Mouse (Mus musculus) heart, postnatal 0 days (tissue): ENCODE measurements around the gene D1Ertd622e. TPM values are rescaled to one million over a fixed set of nuclear protein-coding genes. Genes with fewer than 3 reads are reported as not detected.

Experiments used
- ATAC-seq: fragments of 200-750 bp; cut with Nextera tagmentation; 2 replicates; pipeline ENCODE4 v1.8.0; 2017; ENCODE audit warnings: low read depth, moderate number of reproducible peaks, moderate library complexity; ENCODE audit not compliant: insufficient read depth
- DNase-seq: peaks from one replicate; pipeline ENCODE4 v3.0.0-alpha.2; 2016; ENCODE audit warnings: low spot score
- H3K27ac ChIP-seq: fragments of 300-500 bp; sonication (generic); 2 replicates; pipeline ENCODE4 v1.5.1; 2014; ENCODE audit warnings: low read depth, mild to moderate bottlenecking
- H3K27me3 ChIP-seq: fragments of 300-500 bp; sonication (generic); 2 replicates; pipeline ENCODE4 v1.6.1; 2014; ENCODE audit warnings: low read length, mixed read lengths; ENCODE audit not compliant: control insufficient read depth, insufficient read depth
- H3K36me3 ChIP-seq: fragments of 300-500 bp; sonication (generic); replicated peaks from 2 replicates; pipeline ENCODE4 v1.6.1; 2014; ENCODE audit warnings: low read length, mixed read lengths; ENCODE audit not compliant: control insufficient read depth, insufficient read depth
- H3K4me1 ChIP-seq: fragments of 300-500 bp; sonication (generic); 2 replicates; pipeline ENCODE4 v1.6.1; 2014; ENCODE audit warnings: antibody characterized with exemption; ENCODE audit not compliant: control insufficient read depth, insufficient read depth
- H3K4me2 ChIP-seq: fragments of 300-500 bp; sonication (generic); 2 replicates; pipeline ENCODE4 v1.6.1; 2014; ENCODE audit warnings: low read depth, mild to moderate bottlenecking, low read length, moderate library complexity
- H3K4me3 ChIP-seq: fragments of 300-500 bp; sonication (generic); 2 replicates; pipeline ENCODE4 v1.5.1; 2014; ENCODE audit warnings: low read depth, low read length
- H3K9ac ChIP-seq: fragments of 300-500 bp; sonication (generic); replicated peaks from 2 replicates; pipeline ENCODE4 v1.6.1; 2014; ENCODE audit warnings: low read depth, low read length, mixed read lengths
- H3K9me3 ChIP-seq: fragments of 300-500 bp; sonication (generic); replicated peaks from 2 replicates; pipeline ENCODE4 v1.6.1; 2016; ENCODE audit warnings: low read length; ENCODE audit not compliant: control insufficient read depth
- CTCF ChIP-seq: IDR thresholded peaks from 2 replicates; pipeline ENCODE4 v1.5.1; 2016; ENCODE audit warnings: antibody characterized with exemption, control low read depth, low read depth
- EP300 ChIP-seq: IDR thresholded peaks from 2 replicates; pipeline ENCODE4 v1.6.1; 2016; ENCODE audit warnings: antibody characterized with exemption, low read depth
- WGBS: fragments of 180-500 bp; shearing (Covaris S2); extraction: QIAGEN DNeasy Blood & Tissue Kit; methylation state at CpG from one replicate; pipeline ENCODE4 v1.1.7; 2014; 5-methylcytosine and 5-hydroxymethylcytosine counted together
- polyA plus RNA-seq: library from polyadenylated mRNA; unstranded; fragments of >200 nt; fragmentation: Nextera tagmentation; extraction: Ambion mirVana; gene quantifications from 2 replicates; pipeline ENCODE4 v1.2.1, GENCODE M21; 2015
- total RNA-seq: library from RNA; depleted of rRNA; stranded (reverse); fragments of >200 nt; gene quantifications from 2 replicates; pipeline ENCODE4 v1.2.3, GENCODE M21; 2014; ENCODE audit warnings: low replicate concordance

Gene D1Ertd622e
- total and polyA plus RNA-seq, 2 experiments from 2014 or later = 2.2 to 5.3 TPM

DNA sequence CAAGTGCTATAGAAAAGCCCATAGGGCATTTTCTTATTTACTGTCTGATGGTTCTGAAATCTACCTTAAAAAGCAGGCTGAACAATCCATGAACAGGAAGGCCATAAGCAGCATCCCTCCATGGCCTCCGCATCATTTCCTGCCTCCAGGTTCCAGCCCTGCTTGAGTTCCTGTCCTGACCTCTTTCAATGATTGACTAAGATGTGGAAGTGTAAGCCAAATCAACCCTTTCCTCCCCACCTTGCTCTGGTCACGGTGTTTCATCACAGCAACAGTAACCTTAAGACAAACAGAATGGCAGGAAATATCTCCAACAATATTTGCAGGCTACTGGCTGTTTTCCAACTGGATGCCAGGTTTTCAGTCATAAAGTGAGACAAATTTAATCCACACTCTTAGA lies 4.7 kb downstream of the D1Ertd622e start:
- Histone ChIP-seq H3K4me1 (peaks cover 18% of the 10 kb centered on the region; the same call in 1 of the 2 replicates), H3K27ac (no peak overlapping the region), H3K4me3 (no peak overlapping the region), H3K9me3 (no peaks in the 10 kb centered on the region), H3K36me3 (no peaks in the 10 kb centered on the region), H3K9ac (no peak overlapping the region), H3K4me2 (no peak overlapping the region), H3K27me3 (no peaks in the 10 kb centered on the region)
- ATAC-seq (no peak), DNase-seq (no peak)
- TF ChIP-seq EP300 (no peak), CTCF (no peak)
- WGBS = 58% methylated on average over 2 of the region's 2 CpGs

DNA sequence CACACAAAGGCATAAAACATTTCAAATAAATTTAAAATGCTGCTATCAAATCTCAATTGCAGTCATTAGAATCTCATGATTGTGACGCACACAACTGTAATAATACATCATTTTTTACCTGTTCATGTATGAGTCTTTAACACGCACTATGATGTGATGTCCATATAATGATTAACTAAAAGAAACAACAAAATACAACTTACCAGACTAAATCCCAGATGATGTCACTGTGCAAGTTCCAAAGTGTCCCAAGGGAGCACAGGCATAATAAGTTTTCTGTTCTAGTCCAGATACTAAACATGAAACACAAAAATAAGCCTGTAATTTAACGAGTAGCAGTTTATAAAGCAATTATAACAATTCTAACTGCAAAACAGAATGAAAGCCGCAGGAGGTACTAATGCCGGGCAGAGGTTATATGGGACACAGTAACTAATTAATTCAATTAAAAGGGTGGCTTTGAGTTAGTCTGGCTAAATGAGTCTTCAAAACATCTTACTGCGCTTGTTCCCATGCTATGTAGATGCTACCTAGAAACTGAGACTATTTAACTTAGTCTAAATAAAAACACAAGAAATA lies 7.4 kb downstream of the D1Ertd622e start:
- H3K27ac ChIP-seq = no peak overlapping the region
- DNase-seq (no peak), ATAC-seq (no peak)
- H3K4me3 ChIP-seq = no peak overlapping the region
- H3K4me1 ChIP-seq = peaks cover 18% of the 10 kb centered on the region; the same call in 1 of the 2 replicates
- no peaks in the 10 kb centered on the region for H3K27me3 ChIP-seq
- H3K36me3 ChIP-seq = no peaks in the 10 kb centered on the region
- no peak for TF ChIP-seq CTCF
- TF ChIP-seq EP300 = no peak
- H3K9me3 ChIP-seq = no peaks in the 10 kb centered on the region
- WGBS = 90% methylated on average over 6 of the region's 6 CpGs
- no peak overlapping the region for H3K9ac ChIP-seq
- no peak overlapping the region for H3K4me2 ChIP-seq

GRCm38 (mm10) chr1:97650553-97651123 lies 11.2 kb downstream of the D1Ertd622e start:
- no peaks in the 10 kb centered on the region for H3K36me3 ChIP-seq
- DNase-seq (no peak), ATAC-seq (no peak)
- no peak overlapping the region for H3K9ac ChIP-seq
- peaks cover 11% of the 10 kb centered on the region; the same call in 1 of the 2 replicates for H3K4me1 ChIP-seq
- H3K4me3 ChIP-seq = no peak overlapping the region
- 82% methylated on average over 3 of the region's 3 CpGs for WGBS
- H3K27me3 ChIP-seq = no peaks in the 10 kb centered on the region
- H3K9me3 ChIP-seq = no peaks in the 10 kb centered on the region
- no peak overlapping the region for H3K27ac ChIP-seq
- H3K4me2 ChIP-seq = no peak overlapping the region
- TF ChIP-seq CTCF (no peak), EP300 (no peak)

GRCm38 (mm10) chr1:97650072-97650471 lies 11.8 kb downstream of the D1Ertd622e start:
- DNase-seq = peak; percentile 15
- no peak overlapping the region for H3K4me2 ChIP-seq

GRCm38 (mm10) chr1:97647037-97647436 lies 14.8 kb downstream of the D1Ertd622e start:
- no peak for DNase-seq

More at GRCm38 (mm10) chr1:97650072-97650471, 11.8 kb downstream of the D1Ertd622e start:
- Histone ChIP-seq H3K9me3 (no peaks in the 10 kb centered on the region), H3K27me3 (no peaks in the 10 kb centered on the region), H3K36me3 (peaks cover 5% of the 10 kb centered on the region; the same call in 1 of the 2 replicates), H3K4me1 (peaks cover 8% of the 10 kb centered on the region; the same call in 1 of the 2 replicates), H3K9ac (no peak overlapping the region), H3K4me3 (no peak overlapping the region), H3K27ac (no peak overlapping the region)
- ATAC-seq = no peak
- TF ChIP-seq EP300 (no peak), CTCF (no peak)
- WGBS = 57% methylated on average over 6 of the region's 6 CpGs

GRCm38 (mm10) chr1:97634104-97634503 lies 27.8 kb downstream of the D1Ertd622e start:
- Histone ChIP-seq H3K9ac (no peak overlapping the region), H3K27me3 (no peaks in the 10 kb centered on the region), H3K36me3 (0 out of 2 replicates have a peak, but pooled peaks cover 3% of the 10 kb centered on the region), H3K9me3 (no peaks in the 10 kb centered on the region), H3K27ac (no peak overlapping the region), H3K4me3 (no peak overlapping the region), H3K4me1 (no peaks in the 10 kb centered on the region), H3K4me2 (no peak overlapping the region)
- no peak for DNase-seq
- TF ChIP-seq CTCF = no peak
- TF ChIP-seq EP300 = no peak
- WGBS = 82% methylated on average over 8 of the region's 8 CpGs
- no peak for ATAC-seq

More at GRCm38 (mm10) chr1:97647037-97647436, 14.8 kb downstream of the D1Ertd622e start:
- 94% methylated on average over 1 of the region's 1 CpGs for WGBS
- ATAC-seq = no peak
- H3K4me2 ChIP-seq = no peak overlapping the region
- H3K4me1 ChIP-seq = no peaks in the 10 kb centered on the region
- no peak overlapping the region for H3K9ac ChIP-seq
- no peaks in the 10 kb centered on the region for H3K9me3 ChIP-seq
- TF ChIP-seq EP300 (no peak), CTCF (no peak; the same call in 1 of the 2 replicates)
- H3K36me3 ChIP-seq = peaks cover 11% of the 10 kb centered on the region
- no peak overlapping the region for H3K27ac ChIP-seq
- no peak overlapping the region for H3K4me3 ChIP-seq
- H3K27me3 ChIP-seq = no peaks in the 10 kb centered on the region
